Mouse (Mus musculus) kidney, postnatal 36 days (tissue): ENCODE measurements around the gene Ubxn11.
"Not testable (repeated sequence)": the region's sequence is repeated elsewhere in the genome, so short reads cannot be mapped to it uniquely, and the experiment has no call there.

Experiments
- DNase-seq, 2 experiments: peaks; one replicate each; pipeline ENCODE4 v3.0.0; 2021 to 2022; ENCODE audit warnings: mixed read lengths in 2 of 2

Gene Ubxn11

GRCm38 (mm10) chr4:134120192-134120805 lies 17.9 kb downstream of the Ubxn11 start:
- no peak for DNase-seq

- no peak for DNase-seq
Observed at GRCm38 (mm10) chr4:134120916-134121315, 18.5 kb downstream of the Ubxn11 start.

- no peak for DNase-seq
Observed at GRCm38 (mm10) chr4:134121571-134121970, 19.2 kb downstream of the Ubxn11 start.

- DNase-seq, result no peak
Observed at GRCm38 (mm10) chr4:134122281-134122680, 19.9 kb downstream of the Ubxn11 start.

GRCm38 (mm10) chr4:134123147-134123546 lies 20.8 kb downstream of the Ubxn11 start:
- DNase-seq, result no peak

- peak in 1 of 2 experiments; percentile 53 for DNase-seq
Observed at GRCm38 (mm10) chr4:134123680-134124551, 21.5 kb downstream of the Ubxn11 start.

GRCm38 (mm10) chr4:134125383-134126060 lies 23.2 kb downstream of the Ubxn11 start:
- DNase-seq, result no peak

GRCm38 (mm10) chr4:134126300-134127120 lies 24.1 kb downstream of the Ubxn11 start:
- no peak for DNase-seq

GRCm38 (mm10) chr4:134127121-134127455 lies 24.7 kb downstream of the Ubxn11 start:
- DNase-seq, result no peak

- DNase-seq, result no peak
Observed at GRCm38 (mm10) chr4:134127793-134128192, 25.4 kb downstream of the Ubxn11 start.

GRCm38 (mm10) chr4:134128221-134128982 lies 26.0 kb downstream of the Ubxn11 start, which contains the start of gene Sh3bgrl3:
Sh3bgrl3 (minus strand) TSS chr4:134128789.
- DNase-seq, result peak; percentile 89 to 93

GRCm38 (mm10) chr4:134128983-134129362 lies 26.6 kb downstream of the Ubxn11 start:
- peak; percentile 25 to 53 for DNase-seq

- DNase-seq, result no peak
Observed at GRCm38 (mm10) chr4:134129482-134129881, 27.1 kb downstream of the Ubxn11 start.

GRCm38 (mm10) chr4:134132117-134132516 lies 29.7 kb downstream of the Ubxn11 start:
- no peak for DNase-seq

GRCm38 (mm10) chr4:134132519-134133095 lies 30.2 kb downstream of the Ubxn11 start:
- no peak for DNase-seq

- no peak for DNase-seq
Observed at GRCm38 (mm10) chr4:134136280-134136926, 34.0 kb downstream of the Ubxn11 start.

- no peak for DNase-seq
Observed at GRCm38 (mm10) chr4:134138857-134139256, 36.5 kb downstream of the Ubxn11 start.

- DNase-seq, result not testable (repeated sequence)
Observed at GRCm38 (mm10) chr4:134144297-134144696, 41.9 kb downstream of the Ubxn11 start.

- DNase-seq, result no peak
Observed at GRCm38 (mm10) chr4:134149389-134149788, 47.0 kb downstream of the Ubxn11 start.

GRCm38 (mm10) chr4:134152112-134152511 lies 49.7 kb downstream of the Ubxn11 start:
- peak in 1 of 2 experiments; percentile 43 for DNase-seq

- peak in 1 of 2 experiments; percentile 67 for DNase-seq
Observed at GRCm38 (mm10) chr4:134153656-134154055, 51.3 kb downstream of the Ubxn11 start.
